Mouse (Mus musculus) cortical plate, adult 2 months (tissue): ENCODE measurements around the gene Ppp1r12b. TPM values are rescaled to one million over a fixed set of nuclear protein-coding genes. Genes with fewer than 3 reads are reported as not detected.

Experiments used
- H3K27ac ChIP-seq: fragments of 200-500 bp; 2 replicates; pipeline ENCODE4 v1.5.1; 2012; ENCODE audit warnings: low read length, control low read depth, inconsistent platforms; ENCODE audit not compliant: insufficient read depth
- H3K4me1 ChIP-seq: fragments of 200-500 bp; 2 replicates; pipeline ENCODE4 v1.6.1; 2011; ENCODE audit warnings: low read length; ENCODE audit not compliant: control insufficient read depth, insufficient read depth
- H3K4me3 ChIP-seq: fragments of 200-500 bp; 2 replicates; pipeline ENCODE4 v1.5.1; 2011; ENCODE audit warnings: mild to moderate bottlenecking, low read length, control low read depth; ENCODE audit not compliant: insufficient read depth
- CTCF ChIP-seq: fragments of 200-500 bp; IDR thresholded peaks from 2 replicates; pipeline ENCODE4 v1.5.1; 2011; ENCODE audit warnings: mild to moderate bottlenecking, control low read depth, low read length; ENCODE audit not compliant: insufficient read depth; ENCODE audit errors: extremely low read depth
- POLR2A ChIP-seq: fragments of 200-500 bp; IDR thresholded peaks from 2 replicates; pipeline ENCODE4 v1.6.1; 2011; ENCODE audit warnings: mild to moderate bottlenecking, low read length, control low read depth; ENCODE audit not compliant: insufficient read depth; ENCODE audit errors: extremely low read depth
- polyA plus RNA-seq: library from polyadenylated mRNA; depleted of rRNA; stranded (reverse); fragments of >200 nt; gene quantifications from 2 replicates; pipeline ENCODE4 v1.2.3, GENCODE M21; 2012

Gene Ppp1r12b
- polyA plus RNA-seq, 1 experiment = 31.5 TPM

DNA sequence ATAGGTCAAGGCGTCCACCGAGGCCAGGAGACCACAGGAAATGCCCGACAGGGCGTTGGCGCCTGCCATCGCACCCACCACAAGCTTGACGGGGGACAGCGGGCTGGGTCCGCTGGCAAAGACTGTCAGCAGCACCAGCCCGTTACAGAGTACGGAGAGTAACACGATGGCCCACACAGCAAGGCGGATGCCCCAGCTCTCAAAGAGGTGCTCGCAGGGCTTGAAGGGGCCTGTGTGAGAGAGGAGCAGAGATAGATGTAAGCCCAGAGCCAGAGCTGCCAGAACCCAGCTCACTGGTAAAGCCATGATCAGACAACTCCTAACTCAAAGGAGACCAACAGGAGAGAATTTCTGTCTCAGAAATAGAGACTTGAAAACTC, 32.2 kb upstream of the Ppp1r12b start:
- TF ChIP-seq CTCF = no peak
- TF ChIP-seq POLR2A = no peak
- no peaks in the 10 kb centered on the region; the same call in 1 of the 2 replicates for H3K4me1 ChIP-seq
- peak overlapping the region; percentile 40 for H3K4me3 ChIP-seq
- no peak overlapping the region for H3K27ac ChIP-seq

DNA sequence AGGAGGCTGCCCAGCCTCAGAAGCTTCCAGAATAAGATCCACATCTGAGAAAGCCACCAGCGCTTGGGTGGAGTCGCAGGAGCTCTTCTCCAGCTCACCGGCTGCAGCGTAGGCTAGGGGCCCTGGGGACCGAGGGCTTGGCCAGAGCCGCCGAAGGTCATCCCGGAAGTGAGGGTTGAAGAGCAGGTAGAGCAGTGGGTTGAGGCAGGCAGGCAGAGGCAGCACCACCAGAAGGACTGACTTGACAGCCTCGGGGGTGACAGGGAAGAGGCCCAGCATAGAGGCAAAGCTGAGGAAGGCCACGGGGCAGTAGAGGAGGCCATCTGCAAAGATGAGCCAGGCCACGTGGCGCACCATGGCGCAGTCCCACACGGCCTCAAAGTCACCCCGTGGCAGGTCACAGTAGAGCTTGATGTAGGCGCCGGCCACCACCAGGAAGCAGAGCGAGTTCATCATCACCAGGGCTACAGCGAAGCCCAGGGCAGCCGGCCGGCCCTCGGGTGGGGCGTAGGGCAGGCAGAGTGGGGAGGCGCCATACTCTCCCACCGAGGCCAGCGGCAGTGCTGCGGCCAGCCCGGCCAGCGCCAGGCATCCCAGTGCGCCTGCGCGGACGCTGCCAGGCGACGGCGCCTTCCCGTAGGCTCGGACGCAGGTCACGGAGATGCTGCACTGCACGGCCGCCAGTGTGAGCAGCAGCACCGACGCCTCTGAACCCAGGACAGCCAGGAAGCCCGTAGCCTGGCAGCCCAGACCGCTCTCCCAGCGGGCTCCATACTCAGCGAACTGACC, 31.6 kb upstream of the Ppp1r12b start:
- Histone ChIP-seq H3K4me1 (no peaks in the 10 kb centered on the region; the same call in 1 of the 2 replicates), H3K4me3 (peak overlapping the region; percentile 40), H3K27ac (no peak overlapping the region)
- peak; percentile 57; the same call in 1 of the 2 replicates for TF ChIP-seq POLR2A
- no peak for TF ChIP-seq CTCF

DNA sequence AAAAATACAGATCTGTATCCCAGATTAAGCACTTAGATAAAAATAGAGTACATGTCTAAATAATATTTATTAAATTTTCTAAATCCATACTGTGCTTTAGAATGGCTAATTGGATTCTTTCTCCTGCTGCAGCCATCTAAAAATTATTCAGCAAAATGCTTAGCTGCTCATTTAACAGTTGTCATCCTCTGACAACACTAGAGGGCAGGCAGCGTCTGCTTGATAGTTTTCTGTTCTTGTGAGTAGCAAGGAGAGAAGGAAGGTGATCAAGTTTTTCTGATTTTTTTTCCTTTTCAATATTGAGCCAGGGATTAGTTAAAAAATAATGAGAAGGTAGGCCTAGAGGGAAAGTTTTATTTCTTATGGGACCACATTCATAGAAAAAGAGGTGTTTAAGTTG, 17.2 kb upstream of the Ppp1r12b start:
- TF ChIP-seq POLR2A (no peak), CTCF (peak; percentile 55; the same call in 1 of the 2 replicates)
- Histone ChIP-seq H3K4me1 (no peaks in the 10 kb centered on the region), H3K27ac (no peak overlapping the region), H3K4me3 (no peak overlapping the region)

DNA sequence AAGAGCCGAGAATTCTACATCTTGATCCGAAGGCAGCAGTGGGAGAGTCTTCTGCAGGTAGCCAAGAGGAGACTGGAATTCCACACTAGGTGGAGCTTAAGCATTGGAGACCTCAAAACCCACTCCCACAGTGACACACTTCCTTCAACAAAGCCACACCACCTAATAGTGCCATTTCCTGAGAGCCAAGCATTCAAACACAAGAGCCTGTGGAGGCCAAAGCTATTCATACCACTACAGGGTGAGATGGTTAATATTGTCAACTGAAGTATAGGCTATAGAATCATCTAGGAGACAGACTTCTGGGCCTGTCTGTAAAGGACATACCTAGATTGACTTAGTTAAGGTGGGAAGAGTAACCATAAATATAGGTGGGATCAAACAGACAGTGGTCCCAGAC, 9.7 kb upstream of the Ppp1r12b start:
- no peak overlapping the region for H3K27ac ChIP-seq
- H3K4me3 ChIP-seq = no peak overlapping the region
- no peaks in the 10 kb centered on the region for H3K4me1 ChIP-seq
- TF ChIP-seq CTCF (no peak), POLR2A (no peak)

DNA sequence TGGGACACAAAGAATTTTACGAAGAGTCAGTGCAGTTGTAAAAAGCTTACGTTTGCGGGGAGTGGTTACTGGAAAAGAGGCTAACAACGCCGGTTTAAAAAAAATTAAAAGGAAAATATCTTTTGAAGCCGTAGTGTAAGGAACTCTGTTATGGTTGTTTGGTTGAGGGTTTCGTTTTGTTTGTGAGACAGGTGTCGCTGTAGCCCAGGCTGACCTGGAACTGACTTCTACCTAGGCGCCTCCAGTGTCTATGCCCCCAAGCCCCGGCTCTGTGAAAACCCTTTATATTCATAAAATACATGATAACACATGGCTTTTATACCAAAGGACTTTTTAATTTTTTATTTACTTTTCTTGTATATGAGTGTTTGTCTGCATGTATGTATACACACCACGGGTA, 7.1 kb upstream of the Ppp1r12b start:
- no peak overlapping the region for H3K27ac ChIP-seq
- TF ChIP-seq CTCF (no peak), POLR2A (no peak)
- H3K4me1 ChIP-seq = no peaks in the 10 kb centered on the region
- H3K4me3 ChIP-seq = peak overlapping the region; percentile 46

DNA sequence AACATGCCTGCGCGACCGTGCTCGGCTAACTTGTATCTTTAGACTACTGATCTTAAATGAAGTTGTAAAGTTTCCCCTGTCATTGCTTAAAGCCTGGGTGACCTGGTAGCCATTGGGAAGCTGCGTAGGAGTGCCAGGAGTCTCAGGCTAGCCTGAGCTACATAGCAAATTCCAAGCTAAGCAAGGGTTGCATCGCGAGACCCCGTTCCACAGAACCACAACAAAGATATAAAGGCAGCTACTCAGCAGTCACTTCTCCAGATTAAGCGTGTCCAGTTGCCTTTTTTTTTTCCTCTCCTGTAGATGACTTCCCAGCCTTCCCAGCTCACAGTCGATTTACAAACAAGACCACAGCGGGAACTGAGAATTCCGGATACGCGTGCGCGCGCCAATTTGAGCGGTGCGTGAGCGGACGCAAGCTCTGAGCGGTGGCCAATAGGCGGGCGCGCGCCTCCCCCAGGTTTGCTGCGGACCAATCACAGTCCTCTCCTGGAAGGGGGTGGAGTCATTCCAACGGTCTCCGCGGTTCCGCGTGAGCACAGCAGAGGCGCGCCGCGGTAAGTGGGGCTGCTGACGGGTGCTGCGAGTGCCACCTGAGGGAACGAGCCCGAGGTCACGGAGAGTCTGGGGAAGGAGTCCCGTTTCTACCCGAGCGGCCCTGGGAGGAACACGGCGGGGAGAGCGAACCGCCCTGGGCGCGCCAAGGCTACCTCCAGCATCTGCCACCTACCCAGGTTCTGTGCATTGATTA, 6.5 kb upstream of the Ppp1r12b start, which contains the start of gene Ube2t:
Gene Ube2t (plus strand): TSS at position 513 of the 751 bp plus-strand sequence.
- H3K27ac ChIP-seq = no peak within 1 kb of the TSS

DNA sequence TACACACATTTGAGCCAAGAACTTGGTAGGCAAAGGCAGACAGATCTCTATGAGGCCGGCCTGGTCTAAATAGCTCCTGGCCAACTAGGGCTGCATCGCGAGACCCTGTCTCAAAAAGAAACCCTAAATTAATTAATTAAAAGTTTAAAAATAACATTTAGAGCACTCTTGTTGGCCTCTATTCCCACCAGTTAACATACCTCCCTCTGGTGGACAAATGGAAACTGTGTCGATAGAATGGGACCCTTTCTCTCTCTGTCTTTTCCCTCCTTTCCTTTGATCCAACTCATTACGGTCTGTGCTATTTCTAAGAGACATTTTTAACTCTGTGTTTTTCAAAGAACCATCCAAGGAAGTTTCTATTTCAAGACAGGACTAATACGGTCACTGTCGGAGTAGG, 4.9 kb upstream of the Ppp1r12b start:
- H3K4me3 ChIP-seq = no peak overlapping the region
- H3K27ac ChIP-seq = no peak overlapping the region
- TF ChIP-seq CTCF (no peak), POLR2A (no peak)
- H3K4me1 ChIP-seq = no peaks in the 10 kb centered on the region

More for the DNA sequence above, 6.5 kb upstream of the Ppp1r12b start, which contains the start of gene Ube2t:
- no peaks in the 10 kb centered on the region for H3K4me1 ChIP-seq
- TF ChIP-seq CTCF (no peak), POLR2A (peak; percentile 47; the same call in 1 of the 2 replicates)
- peak within 1 kb of the TSS; percentile 46 for H3K4me3 ChIP-seq

DNA sequence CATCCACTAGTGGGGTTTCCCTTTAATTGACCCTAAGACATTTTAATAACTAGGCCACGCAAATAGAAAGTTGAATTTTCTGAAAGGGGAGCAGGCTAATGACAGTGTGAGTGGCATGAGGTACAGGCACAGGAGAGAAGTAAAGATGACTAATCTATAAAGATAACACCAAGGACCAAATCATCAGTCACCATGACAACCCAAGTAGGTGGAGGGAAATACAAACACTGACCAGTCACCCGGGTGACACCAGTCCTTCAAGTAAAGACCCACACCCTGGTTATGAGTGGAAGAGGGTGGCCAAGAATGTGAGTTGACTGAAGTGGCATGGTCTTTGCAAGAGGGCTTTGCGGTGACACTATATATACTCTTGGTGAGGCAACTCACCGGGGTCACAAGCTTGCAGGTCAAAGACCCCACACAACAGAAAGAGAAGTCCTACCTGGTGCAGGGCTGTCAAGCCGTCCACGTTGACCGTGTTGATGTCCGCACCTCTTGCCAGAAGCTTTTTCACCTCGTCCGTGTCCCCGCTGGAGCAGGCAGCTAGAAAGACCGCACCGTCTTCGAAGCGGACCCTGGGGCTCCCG, 599 bp downstream of the Ppp1r12b start:
- TF ChIP-seq POLR2A (no peak), CTCF (no peak)
- peak overlapping the region; percentile 81 for H3K4me3 ChIP-seq
- peaks cover 3% of the 10 kb centered on the region for H3K4me1 ChIP-seq
- no peak overlapping the region for H3K27ac ChIP-seq

DNA sequence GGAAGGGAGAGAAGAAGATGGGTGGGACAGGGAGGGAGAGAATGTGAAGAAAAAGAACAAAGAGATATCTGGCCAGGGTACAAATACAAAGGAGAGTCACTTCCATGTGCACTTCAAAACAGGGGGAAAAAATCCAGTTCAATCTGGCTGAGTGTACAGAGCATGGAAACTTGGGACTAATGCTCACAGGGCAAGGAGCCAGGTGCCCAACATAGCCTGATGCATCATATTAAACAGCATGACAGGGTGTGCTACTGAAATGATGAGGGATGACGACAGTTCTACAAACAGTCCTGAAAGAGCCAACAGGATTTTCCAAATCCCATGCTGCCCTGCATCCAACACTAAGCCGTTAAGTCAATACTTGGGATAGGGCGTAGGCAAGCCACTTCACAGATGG, 5.8 kb downstream of the Ppp1r12b start:
- Histone ChIP-seq H3K4me1 (peaks cover 3% of the 10 kb centered on the region), H3K27ac (no peak overlapping the region), H3K4me3 (no peak overlapping the region)
- no peak for TF ChIP-seq CTCF
- no peak for TF ChIP-seq POLR2A
